Mouse (Mus musculus): ENCODE results near the gene Gm10300. TPM values are rescaled to one million over a fixed set of nuclear protein-coding genes. Genes with fewer than 3 reads are reported as not detected.

The Gm10300 gene
- total RNA-seq, 2 experiments from 2014 or later, result 0.10 TPM; not detected in 1

- intact Hi-C loops (cut with DNase I), result loop anchor here (5.0 kb wide), 1 partner anchor 159 kb away; no protein-coding TSS in a partner anchor
These were observed 2.2 kb downstream of the Gm10300 start for GRCm38 (mm10) chr4:132076480-132077405.

DNA sequence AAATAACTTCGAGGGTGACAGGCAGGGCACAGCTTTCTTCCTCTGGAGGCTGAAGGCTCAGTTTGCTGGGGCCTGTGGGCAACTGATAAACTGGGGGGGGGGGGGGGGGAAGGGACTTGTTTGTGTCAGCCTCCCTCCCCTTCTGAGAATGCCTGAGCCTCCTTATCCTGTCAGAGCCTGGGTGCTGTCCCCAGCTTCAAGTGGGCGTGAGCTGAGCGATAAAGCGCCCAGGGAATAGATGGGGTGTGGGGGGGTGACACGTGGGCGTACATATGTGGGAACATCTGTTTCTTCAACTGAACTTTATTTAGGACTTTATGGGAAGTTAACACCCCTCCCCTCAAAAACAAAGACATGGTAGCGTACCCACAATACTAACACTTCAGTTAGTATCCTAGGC lies 2.9 kb downstream of the Gm10300 start:
- peak in 1 of 2 experiments; percentile 26 for DNase-seq
- intact Hi-C loops (cut with DNase I), result loop anchor here (5.0 kb wide), 1 partner anchor 160 kb away; no protein-coding TSS in a partner anchor

More at GRCm38 (mm10) chr4:132076480-132077405, 2.2 kb downstream of the Gm10300 start:
- peak; percentile 71 to 75 for DNase-seq

- intact Hi-C loops (cut with DNase I), result loop anchor here (5.0 kb wide), 1 partner anchor 161 kb away; no protein-coding TSS in a partner anchor
- DNase-seq, result peak; percentile 31 to 34
These were observed 3.8 kb downstream of the Gm10300 start for GRCm38 (mm10) chr4:132078296-132078714.

GRCm38 (mm10) chr4:132079555-132080275 lies 5.2 kb downstream of the Gm10300 start:
- intact Hi-C loops (cut with DNase I), result loop anchor here (1.0 to 5.0 kb wide), 3 partner anchors 102 to 219 kb away; no protein-coding TSS in a partner anchor
- peak; percentile 74 to 86 for DNase-seq

DNA sequence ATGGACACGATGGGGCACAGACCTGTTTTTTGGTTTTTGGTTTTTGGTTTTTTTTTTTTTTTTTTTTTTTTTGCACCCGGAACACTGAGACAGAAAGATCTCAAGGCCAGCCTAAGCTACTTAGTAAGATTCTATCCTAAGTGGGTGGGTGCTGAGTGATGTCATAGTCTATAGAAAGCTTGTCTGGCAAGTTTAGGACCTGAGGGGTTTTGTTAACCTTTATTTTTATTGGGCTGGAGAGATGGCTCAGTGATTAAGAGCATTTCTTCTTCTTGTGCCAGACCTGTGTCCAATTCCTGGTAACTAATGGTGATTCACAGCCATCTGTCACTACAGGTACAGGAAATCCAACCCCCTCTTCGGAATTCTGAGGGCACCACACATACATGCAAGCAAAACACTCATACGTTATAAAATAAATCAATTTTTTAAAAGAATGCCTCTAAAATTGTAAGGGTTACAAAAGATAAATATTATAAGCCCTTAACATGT lies 6.0 kb downstream of the Gm10300 start:
- DNase-seq, result no peak
- intact Hi-C loops (cut with DNase I), result no loop called here

GRCm38 (mm10) chr4:132085114-132085513 lies 10.6 kb downstream of the Gm10300 start:
- intact Hi-C loops (cut with DNase I), result loop anchor here (5.0 kb wide), 1 partner anchor 262 kb away; no protein-coding TSS in a partner anchor
- DNase-seq, result no peak

- intact Hi-C loops (cut with DNase I), result loop anchor here (1.0 to 5.0 kb wide), 2 partner anchors 89 to 258 kb away; no protein-coding TSS in a partner anchor
These were observed 14.4 kb downstream of the Gm10300 start for GRCm38 (mm10) chr4:132088921-132089320.

DNA sequence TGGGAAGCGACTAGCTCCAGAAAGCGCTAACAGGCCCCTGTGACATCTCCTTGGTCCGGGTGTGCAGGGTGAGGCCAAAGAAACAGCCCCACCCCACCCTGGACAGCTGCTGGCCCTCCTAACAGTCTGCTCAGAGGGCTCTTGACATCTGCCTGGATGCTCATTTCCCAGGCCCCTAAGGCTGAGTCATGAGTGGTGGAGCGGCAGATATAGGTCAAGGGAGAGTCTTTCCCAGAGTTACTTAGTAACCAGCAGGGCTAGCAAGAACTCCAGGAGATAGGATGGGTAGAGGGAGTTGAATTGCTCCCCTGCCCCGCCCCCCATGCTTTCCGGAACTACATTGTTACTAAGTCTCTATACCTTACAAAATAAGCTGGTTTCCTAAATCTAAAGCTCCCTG lies 18.6 kb downstream of the Gm10300 start:
- DNase-seq, result peak; percentile 17 to 24
- intact Hi-C loops (cut with DNase I), result no loop called here

More at GRCm38 (mm10) chr4:132088921-132089320, 14.4 kb downstream of the Gm10300 start:
- DNase-seq, result peak; percentile 60 to 82

DNA sequence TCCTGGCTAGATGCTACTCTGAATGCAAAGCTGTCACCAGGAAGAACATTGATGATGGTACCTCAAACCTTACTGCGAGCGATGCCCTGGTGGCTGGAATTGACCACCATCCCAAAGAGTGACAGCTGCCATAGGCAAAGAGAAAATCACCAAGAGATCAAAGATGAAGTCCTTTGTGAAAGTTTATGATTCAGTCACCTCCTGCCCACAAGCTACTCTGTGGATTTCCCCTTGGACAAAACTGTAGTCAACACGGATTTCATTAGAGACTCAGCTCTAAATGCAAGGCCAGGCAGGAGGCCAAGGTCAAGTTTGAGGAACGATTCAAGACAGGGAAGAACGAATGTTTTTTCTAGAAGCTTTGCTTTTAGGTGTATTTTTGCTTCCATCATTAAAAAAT lies 19.4 kb downstream of the Gm10300 start:
- intact Hi-C loops (cut with DNase I), result no loop called here

DNA sequence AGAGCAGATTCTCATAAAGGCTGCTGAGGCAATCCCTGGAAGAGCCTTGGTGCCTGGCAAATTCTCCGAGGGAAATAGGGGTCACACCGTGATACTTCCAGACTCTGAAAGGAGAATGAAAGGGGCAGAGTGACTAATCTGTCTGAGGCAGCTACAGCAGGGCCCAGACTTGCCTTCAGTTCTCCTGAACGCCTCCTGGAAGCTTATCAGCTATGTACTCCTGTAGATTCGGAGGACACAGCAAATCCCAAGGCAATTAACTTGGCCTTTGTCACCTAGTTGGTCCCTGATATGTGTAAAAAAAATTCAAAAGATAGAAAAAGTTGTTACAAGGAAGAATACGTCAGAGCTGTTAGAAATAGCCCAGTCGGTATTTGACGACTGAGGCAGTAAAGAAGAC lies 20.5 kb downstream of the Gm10300 start:
- intact Hi-C loops (cut with DNase I), result no loop called here
- no peak for DNase-seq

More for the DNA sequence above, 19.4 kb downstream of the Gm10300 start:
- DNase-seq, result no peak

- DNase-seq, result no peak
- intact Hi-C loops (cut with DNase I), result no loop called here
These were observed 25.1 kb downstream of the Gm10300 start for GRCm38 (mm10) chr4:132099548-132099947.

DNA sequence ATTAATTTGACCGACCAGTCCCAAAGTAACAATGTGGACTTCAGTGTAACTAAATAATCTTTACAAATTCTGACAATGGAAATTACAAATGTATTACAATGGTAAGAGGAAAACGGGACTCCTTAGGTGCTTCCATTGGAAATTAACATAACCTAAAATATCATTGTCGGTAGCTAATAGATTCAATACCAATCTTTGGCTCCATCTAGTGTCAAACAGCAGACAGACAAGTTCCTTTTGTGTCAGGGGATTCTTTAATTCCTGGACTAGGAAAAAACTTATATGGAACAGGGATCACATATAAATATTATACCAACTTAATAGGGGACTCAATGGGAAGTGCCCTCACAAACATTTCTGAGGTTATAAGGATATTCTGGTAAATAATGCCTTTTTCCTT lies 26.7 kb downstream of the Gm10300 start:
- intact Hi-C loops (cut with DNase I), result no loop called here
- no peak for DNase-seq

GRCm38 (mm10) chr4:132108221-132108620 lies 33.7 kb downstream of the Gm10300 start:
- intact Hi-C loops (cut with DNase I), result no loop called here
- no peak for DNase-seq

- intact Hi-C loops (cut with DNase I), result no loop called here
- no peak for DNase-seq
These were observed 36.7 kb downstream of the Gm10300 start for GRCm38 (mm10) chr4:132111227-132111626.

GRCm38 (mm10) chr4:132113411-132114095 lies 39.1 kb downstream of the Gm10300 start:
- DNase-seq, result peak in 1 of 2 experiments; percentile 20

GRCm38 (mm10) chr4:132116315-132116714 lies 41.8 kb downstream of the Gm10300 start:
- DNase-seq, result no peak
- intact Hi-C loops (cut with DNase I), result no loop called here

More at GRCm38 (mm10) chr4:132113411-132114095, 39.1 kb downstream of the Gm10300 start:
- intact Hi-C loops (cut with DNase I), result no loop called here

- intact Hi-C loops (cut with DNase I), result no loop called here
- DNase-seq, result no peak
These were observed 45.1 kb downstream of the Gm10300 start for GRCm38 (mm10) chr4:132119566-132119965.

DNA sequence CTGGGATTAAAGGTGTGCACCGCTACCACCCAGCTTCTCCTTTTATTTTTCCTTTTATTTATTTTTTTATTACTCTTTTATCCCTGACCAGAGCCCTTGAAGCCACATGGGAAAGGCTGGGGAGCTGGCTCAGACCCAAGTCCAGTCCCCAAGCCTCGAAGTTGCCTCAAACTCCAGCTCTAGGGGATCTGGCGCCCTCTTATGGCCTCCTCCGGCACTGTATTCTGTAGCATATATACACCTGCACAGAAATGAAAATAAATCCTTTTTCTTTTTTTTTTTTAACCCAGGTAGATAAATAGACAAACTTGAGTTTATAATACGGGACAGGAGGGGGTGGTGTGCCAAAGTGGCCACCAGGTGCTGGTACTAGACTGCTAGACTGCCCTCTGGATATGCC lies 47.2 kb downstream of the Gm10300 start:
- intact Hi-C loops (cut with DNase I), result no loop called here
- no peak for DNase-seq

GRCm38 (mm10) chr4:132123166-132123565 lies 48.7 kb downstream of the Gm10300 start:
- no peak for DNase-seq
- intact Hi-C loops (cut with DNase I), result no loop called here

Measured in heart, postnatal 10 days (tissue).